Mouse (Mus musculus) kidney, postnatal 4 days (tissue): ENCODE measurements at regions not wholly inside any gene's neighbourhood (a gene's known extent, or its start where the extent isn't known, plus 50 kb on each side); places are given as distances from the start of the nearest gene placed in this dataset.

Experiments used
- DNase-seq, 2 experiments: peaks; one replicate each; pipeline ENCODE4 v3.0.0; 2021; ENCODE audit warnings: mixed read lengths in 2 of 2

GRCm38 (mm10) chr8:101697948-101698347 lies 1087.5 kb downstream of the Cdh11 start:
- no peak for DNase-seq

- no peak for DNase-seq
Observed at GRCm38 (mm10) chr8:101690901-101691300, 1094.5 kb downstream of the Cdh11 start.

- DNase-seq, result no peak
Observed at GRCm38 (mm10) chr8:101668921-101669320, 1116.5 kb downstream of the Cdh11 start.

GRCm38 (mm10) chr8:101662874-101663273 lies 1122.6 kb downstream of the Cdh11 start:
- no peak for DNase-seq

GRCm38 (mm10) chr8:101655292-101655691 lies 1130.2 kb downstream of the Cdh11 start:
- DNase-seq, result no peak

- peak; percentile 39 to 53 for DNase-seq
Observed at GRCm38 (mm10) chr8:101628816-101629215, 1156.6 kb downstream of the Cdh11 start.

- DNase-seq, result no peak
Observed at GRCm38 (mm10) chr8:101621941-101622340, 1163.5 kb downstream of the Cdh11 start.

GRCm38 (mm10) chr8:101591115-101591514 lies 1194.3 kb downstream of the Cdh11 start:
- DNase-seq, result no peak

GRCm38 (mm10) chr8:101590639-101591038 lies 1194.8 kb downstream of the Cdh11 start:
- DNase-seq, result no peak

GRCm38 (mm10) chr8:101564447-101564846 lies 1221.0 kb downstream of the Cdh11 start:
- DNase-seq, result no peak

GRCm38 (mm10) chr8:101522758-101523157 lies 1262.7 kb downstream of the Cdh11 start:
- no peak for DNase-seq

GRCm38 (mm10) chr8:101478554-101479314 lies 1306.7 kb downstream of the Cdh11 start:
- DNase-seq, result no peak

GRCm38 (mm10) chr8:101466363-101466762 lies 1319.1 kb downstream of the Cdh11 start:
- DNase-seq, result no peak

GRCm38 (mm10) chr8:101462515-101462914 lies 1322.9 kb downstream of the Cdh11 start:
- DNase-seq, result no peak

GRCm38 (mm10) chr8:101444730-101445129 lies 1340.7 kb downstream of the Cdh11 start:
- DNase-seq, result no peak

GRCm38 (mm10) chr8:101442563-101442962 lies 1342.9 kb downstream of the Cdh11 start:
- no peak for DNase-seq

- no peak for DNase-seq
Observed at GRCm38 (mm10) chr8:101435691-101436090, 1349.8 kb downstream of the Cdh11 start.
